Mouse (Mus musculus) kidney, adult 2 months (tissue): Measurements from ENCODE around the gene Clpb.

ENCODE experiments used
- CTCF ChIP-seq: fragments of 200-500 bp; conservative IDR thresholded peaks from 2 replicates; pipeline ENCODE4 v1.5.1; 2011; ENCODE audit warnings: low read depth, mild to moderate bottlenecking, control low read depth, low read length, moderate library complexity, mixed read lengths; ENCODE audit not compliant: insufficient read depth, insufficient read length
- POLR2A ChIP-seq: fragments of 200-500 bp; IDR thresholded peaks from one replicate; pipeline ENCODE4 v1.6.1; 2011; ENCODE audit warnings: low read depth, low read length, control low read depth

DNA sequence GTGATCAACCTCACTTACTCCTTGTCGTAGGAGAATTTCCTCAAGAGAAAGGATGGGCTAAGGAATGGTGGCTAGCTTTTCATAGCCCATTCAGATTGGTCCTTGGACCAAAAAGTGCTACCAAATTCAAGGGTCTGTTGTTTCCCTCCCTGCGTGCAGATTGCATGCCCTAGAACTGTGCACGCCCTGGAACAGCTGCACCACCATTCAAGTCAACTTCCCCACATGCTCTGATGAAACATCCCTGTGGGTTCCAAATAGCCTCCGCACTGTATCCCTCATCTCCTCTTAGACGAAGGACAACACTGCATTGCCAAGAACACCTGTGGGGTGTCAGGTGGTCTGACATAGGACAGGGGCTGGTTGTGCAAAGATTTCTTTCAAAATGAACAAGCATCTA is 90.1 kb downstream of the Clpb start:
- no peak for TF ChIP-seq CTCF
- TF ChIP-seq POLR2A = no peak
